Mouse (Mus musculus) liver, postnatal 0 days (tissue): ENCODE measurements at regions not wholly inside any gene's neighbourhood (a gene's known extent, or its start where the extent isn't known, plus 50 kb on each side); places are given as distances from the start of the nearest gene placed in this dataset.

Experiments used
- CTCF ChIP-seq: sonication (generic); IDR thresholded peaks from 2 replicates; pipeline ENCODE4 v1.5.1; 2016; ENCODE audit warnings: antibody characterized with exemption, low read depth
- EP300 ChIP-seq: IDR thresholded peaks from 2 replicates; pipeline ENCODE4 v1.6.1; 2016; ENCODE audit warnings: antibody characterized with exemption, low read depth, mild to moderate bottlenecking

- TF ChIP-seq CTCF (no peak), EP300 (no peak)
Measured at GRCm38 (mm10) chr16:5766771-5767421, 118.3 kb upstream of the Rbfox1 start.
